Mouse (Mus musculus) kidney, embryonic 15.5 days (tissue): ENCODE measurements around the gene Hdac10. TPM values are rescaled to one million over a fixed set of nuclear protein-coding genes. Genes with fewer than 3 reads are reported as not detected.
A peak's percentile ranks its signal among the peaks of the same experiment; 100 is the strongest.

Experiments
- ATAC-seq: fragments of 200-750 bp; cut with Nextera tagmentation; replicated peaks from 2 replicates; pipeline ENCODE4 v1.8.0; 2017; ENCODE audit warnings: moderate TSS enrichment; ENCODE audit not compliant: low FRiP score
- H3K27ac ChIP-seq: fragments of 300-500 bp; sonication (generic); 2 replicates; pipeline ENCODE4 v1.5.1; 2015; ENCODE audit warnings: mild to moderate bottlenecking, inconsistent platforms
- H3K27me3 ChIP-seq: fragments of 300-500 bp; sonication (generic); 2 replicates; pipeline ENCODE4 v1.6.1; 2015; ENCODE audit warnings: inconsistent platforms
- H3K36me3 ChIP-seq: fragments of 300-500 bp; sonication (generic); 2 replicates; pipeline ENCODE4 v1.6.1; 2015; ENCODE audit warnings: inconsistent platforms
- H3K4me1 ChIP-seq: fragments of 300-500 bp; sonication (generic); 2 replicates; pipeline ENCODE4 v1.6.1; 2015; ENCODE audit warnings: inconsistent platforms
- H3K4me2 ChIP-seq: fragments of 300-500 bp; sonication (generic); 2 replicates; pipeline ENCODE4 v1.6.1; 2015; ENCODE audit warnings: moderate library complexity, mild to moderate bottlenecking, inconsistent platforms
- H3K4me3 ChIP-seq: fragments of 300-500 bp; sonication (generic); replicated peaks from 2 replicates; pipeline ENCODE4 v1.5.1; 2015; ENCODE audit warnings: mild to moderate bottlenecking, inconsistent platforms
- H3K9ac ChIP-seq: fragments of 300-500 bp; sonication (generic); 2 replicates; pipeline ENCODE4 v1.6.1; 2015; ENCODE audit warnings: mild to moderate bottlenecking, inconsistent platforms
- H3K9me3 ChIP-seq: fragments of 300-500 bp; sonication (generic); replicated peaks from 2 replicates; pipeline ENCODE4 v1.6.1; 2016; ENCODE audit warnings: inconsistent platforms
- WGBS: fragments of 180-500 bp; shearing (Covaris S2); methylation state at CpG from one replicate; pipeline ENCODE4 v1.1.7; 2015; ENCODE audit warnings: mixed read lengths; 5-methylcytosine and 5-hydroxymethylcytosine counted together
- polyA plus RNA-seq: library from polyadenylated mRNA; unstranded; fragments of >200 nt; fragmentation: Nextera tagmentation; extraction: Ambion mirVana; gene quantifications from 2 replicates; pipeline ENCODE4 v1.2.1, GENCODE M21; 2015

Gene Hdac10
- polyA plus RNA-seq, 1 experiment from 2014 or later, result 19.3 TPM

DNA sequence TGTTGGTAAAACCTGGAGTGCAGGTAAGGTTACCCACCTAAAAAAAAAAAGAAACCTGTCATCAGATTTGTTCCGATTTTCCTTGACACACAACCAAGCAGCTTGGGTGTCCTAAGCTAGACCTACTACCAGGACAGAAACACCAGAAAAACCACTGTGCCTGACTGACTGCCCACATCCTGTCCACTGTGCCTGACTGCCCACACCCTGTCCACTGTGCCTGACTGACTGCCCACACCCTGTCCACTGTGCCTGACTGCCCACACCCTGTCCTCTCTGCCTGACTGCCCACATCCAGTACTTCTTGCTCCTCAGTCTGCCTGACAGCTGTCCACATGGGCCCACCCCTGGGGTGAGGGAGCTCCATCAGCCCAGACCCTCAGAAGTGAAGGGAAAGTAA, 21.5 kb downstream of the Hdac10 start:
- no peak for ATAC-seq
- 92% methylated on average over 1 of the region's 1 CpGs for WGBS
- no peak overlapping the region for H3K27ac ChIP-seq

GRCm38 (mm10) chr15:89106073-89106472, 22.4 kb downstream of the Hdac10 start:
- 93% methylated on average over 13 of the region's 13 CpGs for WGBS
- Histone ChIP-seq H3K27me3 (no peaks in the 10 kb centered on the region), H3K9me3 (no peaks in the 10 kb centered on the region), H3K9ac (no peak overlapping the region), H3K4me1 (no peaks in the 10 kb centered on the region), H3K36me3 (peaks cover 100% of the 10 kb centered on the region), H3K27ac (no peak overlapping the region), H3K4me2 (no peak overlapping the region), H3K4me3 (no peak overlapping the region)
- no peak for ATAC-seq

More for the DNA sequence above, 21.5 kb downstream of the Hdac10 start:
- Histone ChIP-seq H3K4me1 (no peaks in the 10 kb centered on the region), H3K4me2 (no peak overlapping the region), H3K36me3 (peaks cover 100% of the 10 kb centered on the region), H3K4me3 (no peak overlapping the region), H3K9me3 (no peaks in the 10 kb centered on the region), H3K9ac (no peak overlapping the region), H3K27me3 (no peaks in the 10 kb centered on the region)

- Histone ChIP-seq H3K27ac (no peak overlapping the region), H3K4me1 (no peaks in the 10 kb centered on the region), H3K4me2 (no peak overlapping the region), H3K36me3 (peaks cover 100% of the 10 kb centered on the region), H3K9ac (no peak overlapping the region), H3K27me3 (no peaks in the 10 kb centered on the region), H3K9me3 (no peaks in the 10 kb centered on the region), H3K4me3 (no peak overlapping the region)
- 94% methylated on average over 8 of the region's 8 CpGs for WGBS
- no peak for ATAC-seq
These were observed 24.1 kb downstream of the Hdac10 start for GRCm38 (mm10) chr15:89104425-89104824.

- 91% methylated on average over 10 of the region's 10 CpGs for WGBS
- H3K4me3 ChIP-seq, result no peak overlapping the region
- no peak for ATAC-seq
- no peak overlapping the region for H3K9ac ChIP-seq
- no peak overlapping the region for H3K27ac ChIP-seq
- no peak overlapping the region for H3K4me2 ChIP-seq
- H3K27me3 ChIP-seq, result no peaks in the 10 kb centered on the region
- no peaks in the 10 kb centered on the region for H3K9me3 ChIP-seq
- H3K4me1 ChIP-seq, result no peaks in the 10 kb centered on the region
- peaks cover 100% of the 10 kb centered on the region for H3K36me3 ChIP-seq
These were observed 24.6 kb downstream of the Hdac10 start for GRCm38 (mm10) chr15:89103921-89104320.

DNA sequence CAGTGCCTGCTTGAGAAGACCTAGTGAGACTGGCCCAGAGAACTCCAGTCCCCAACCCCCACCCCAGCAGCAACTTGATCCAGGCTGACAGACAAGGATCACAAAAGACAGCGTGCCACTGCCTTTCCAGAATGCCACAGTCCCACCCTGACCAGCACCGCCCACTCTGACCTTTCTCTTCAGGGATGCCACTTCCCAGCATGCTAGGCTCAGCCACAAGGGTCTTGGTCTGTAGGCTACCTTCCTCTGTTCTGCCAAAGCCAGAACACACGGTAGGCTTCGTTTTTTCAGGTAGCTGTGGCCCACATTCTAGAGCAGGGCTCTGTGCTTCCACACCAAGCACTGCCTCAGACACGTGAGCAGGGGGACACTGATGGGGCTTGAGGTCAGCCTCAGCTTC, 25.9 kb downstream of the Hdac10 start:
- Histone ChIP-seq H3K27me3 (no peaks in the 10 kb centered on the region), H3K36me3 (peaks cover 100% of the 10 kb centered on the region), H3K9ac (no peak overlapping the region), H3K4me2 (no peak overlapping the region), H3K9me3 (no peaks in the 10 kb centered on the region), H3K4me3 (no peak overlapping the region), H3K27ac (no peak overlapping the region), H3K4me1 (no peaks in the 10 kb centered on the region)
- WGBS, result 75% methylated on average over 5 of the region's 5 CpGs
- ATAC-seq, result 0 out of 2 replicates have a peak, but pooled peaks have one; percentile 9

DNA sequence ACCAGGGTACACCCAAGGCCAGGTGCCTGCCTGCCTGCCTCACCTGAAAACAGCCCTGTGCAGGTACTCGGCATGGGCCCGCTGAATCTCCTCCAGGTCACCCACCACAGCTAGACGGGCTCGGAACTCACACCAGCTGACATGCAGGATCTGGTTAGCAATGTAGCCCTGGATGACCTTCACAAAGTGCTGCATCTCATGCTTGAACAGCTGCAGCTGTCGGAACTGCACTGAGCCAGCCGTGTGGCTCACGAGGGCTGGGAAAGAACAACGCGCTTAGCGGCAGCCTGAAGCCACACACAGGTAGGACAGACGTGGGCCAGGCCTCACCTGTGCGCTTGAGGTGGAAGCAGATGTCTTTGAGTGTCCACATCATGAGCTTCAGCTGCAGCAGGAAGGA, 27.7 kb downstream of the Hdac10 start:
- H3K4me3 ChIP-seq, result no peak overlapping the region
- peaks cover 100% of the 10 kb centered on the region for H3K36me3 ChIP-seq
- no peak overlapping the region for H3K27ac ChIP-seq
- H3K4me1 ChIP-seq, result no peaks in the 10 kb centered on the region
- no peak overlapping the region for H3K9ac ChIP-seq
- H3K9me3 ChIP-seq, result no peaks in the 10 kb centered on the region
- 88% methylated on average over 12 of the region's 12 CpGs for WGBS
- ATAC-seq, result no peak
- no peaks in the 10 kb centered on the region for H3K27me3 ChIP-seq
- no peak overlapping the region for H3K4me2 ChIP-seq

DNA sequence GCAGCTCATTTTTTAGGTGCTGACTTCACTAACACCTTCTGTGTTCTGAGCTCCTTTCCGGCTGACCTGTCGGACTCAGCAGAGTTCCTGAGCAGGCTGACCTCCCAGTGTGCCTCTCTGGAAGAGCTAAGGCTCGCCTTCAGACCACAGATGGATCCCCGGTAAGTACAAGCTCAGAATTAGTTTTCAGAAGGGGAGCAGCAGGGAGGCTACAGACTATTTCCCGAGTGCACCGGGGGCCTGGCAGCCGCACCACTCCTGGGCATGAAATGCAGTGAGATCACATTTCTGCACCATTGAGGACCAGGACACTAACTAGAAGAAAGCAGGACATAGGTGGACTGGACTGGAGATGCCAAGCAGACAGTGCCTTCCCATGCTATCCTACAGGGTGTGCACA, 29.9 kb downstream of the Hdac10 start:
- Histone ChIP-seq H3K9me3 (no peaks in the 10 kb centered on the region), H3K36me3 (peaks cover 100% of the 10 kb centered on the region), H3K27me3 (no peaks in the 10 kb centered on the region), H3K4me3 (no peak overlapping the region), H3K4me2 (no peak overlapping the region), H3K9ac (no peak overlapping the region), H3K4me1 (no peaks in the 10 kb centered on the region), H3K27ac (no peak overlapping the region)
- ATAC-seq, result no peak
- whole genome bisulfite sequencing, result 92% methylated on average over 7 of the region's 7 CpGs

- H3K9me3 ChIP-seq, result no peaks in the 10 kb centered on the region
- H3K9ac ChIP-seq, result no peak overlapping the region
- WGBS, result 90% methylated on average over 5 of the region's 5 CpGs
- no peak overlapping the region for H3K27ac ChIP-seq
- H3K4me2 ChIP-seq, result no peak overlapping the region
- peaks cover 100% of the 10 kb centered on the region for H3K36me3 ChIP-seq
- H3K4me3 ChIP-seq, result no peak overlapping the region
- H3K27me3 ChIP-seq, result no peaks in the 10 kb centered on the region
- no peaks in the 10 kb centered on the region for H3K4me1 ChIP-seq
- no peak for ATAC-seq
These were observed 31.1 kb downstream of the Hdac10 start for GRCm38 (mm10) chr15:89097450-89097849.

DNA sequence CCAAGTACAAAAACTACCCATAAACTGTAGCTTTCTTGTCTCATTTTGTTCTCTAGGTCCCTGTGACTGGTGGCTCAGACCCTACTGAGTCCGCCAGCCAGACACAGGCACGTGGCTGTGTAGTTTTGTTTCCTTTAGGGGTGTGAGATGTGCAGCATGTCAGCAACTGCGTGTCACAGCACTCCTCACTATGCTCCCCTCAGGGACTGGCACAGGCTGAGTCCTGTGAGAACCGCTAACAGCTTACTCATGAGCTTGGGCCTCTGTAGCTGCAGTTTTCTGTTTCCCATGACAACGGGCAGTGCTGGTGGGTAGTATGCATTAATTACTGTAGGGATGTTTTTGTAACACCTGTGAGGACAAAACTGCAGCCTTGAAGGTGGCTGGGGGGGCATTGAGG, 36.3 kb downstream of the Hdac10 start:
- H3K9ac ChIP-seq, result no peak overlapping the region
- no peak overlapping the region for H3K4me3 ChIP-seq
- no peaks in the 10 kb centered on the region for H3K27me3 ChIP-seq
- H3K36me3 ChIP-seq, result peaks cover 60% of the 10 kb centered on the region
- ATAC-seq, result no peak
- WGBS, result 89% methylated on average over 5 of the region's 5 CpGs
- no peak overlapping the region for H3K27ac ChIP-seq
- H3K4me1 ChIP-seq, result peaks cover 21% of the 10 kb centered on the region
- no peak overlapping the region for H3K4me2 ChIP-seq
- no peaks in the 10 kb centered on the region for H3K9me3 ChIP-seq

- Histone ChIP-seq H3K9ac (no peak overlapping the region), H3K4me3 (no peak overlapping the region), H3K36me3 (peaks cover 60% of the 10 kb centered on the region), H3K27ac (no peak overlapping the region), H3K27me3 (no peaks in the 10 kb centered on the region), H3K4me2 (peak overlapping the region; percentile 96; the same call in 1 of the 2 replicates), H3K9me3 (no peaks in the 10 kb centered on the region), H3K4me1 (peaks cover 21% of the 10 kb centered on the region)
- 78% methylated on average over 4 of the region's 4 CpGs for WGBS
- ATAC-seq, result no peak
These were observed 37.8 kb downstream of the Hdac10 start for GRCm38 (mm10) chr15:89090662-89091061.

GRCm38 (mm10) chr15:89089248-89090051, 39.0 kb downstream of the Hdac10 start:
- 3% methylated on average over 66 of the region's 68 CpGs for WGBS

GRCm38 (mm10) chr15:89088607-89089247, 39.8 kb downstream of the Hdac10 start, which contains the start of gene Selenoo:
TSS of gene Selenoo (plus strand) at chr15:89089084.
- Histone ChIP-seq H3K27ac (peak within 1 kb of the TSS; percentile 89), H3K4me2 (peak within 1 kb of the TSS; percentile 96), H3K9me3 (no peaks in the 10 kb centered on the region), H3K27me3 (no peaks in the 10 kb centered on the region), H3K4me3 (peak within 1 kb of the TSS; percentile 65), H3K4me1 (peaks cover 21% of the 10 kb centered on the region), H3K9ac (peak within 1 kb of the TSS; percentile 81), H3K36me3 (peaks cover 60% of the 10 kb centered on the region)
- WGBS, result 2% methylated on average over 38 of the region's 38 CpGs
- ATAC-seq, result peak; percentile 94

More at GRCm38 (mm10) chr15:89089248-89090051, 39.0 kb downstream of the Hdac10 start:
- Histone ChIP-seq H3K27me3 (no peaks in the 10 kb centered on the region), H3K4me3 (peak overlapping the region; percentile 65), H3K27ac (peak overlapping the region; percentile 89), H3K9me3 (no peaks in the 10 kb centered on the region), H3K4me2 (peak overlapping the region; percentile 96), H3K9ac (peak overlapping the region; percentile 81), H3K36me3 (peaks cover 60% of the 10 kb centered on the region), H3K4me1 (peaks cover 21% of the 10 kb centered on the region)
- ATAC-seq, result peak; percentile 63
